Mouse (Mus musculus): ENCODE data around the gene Tnfaip8l2. TPM values are rescaled to one million over a fixed set of nuclear protein-coding genes. Genes with fewer than 3 reads are reported as not detected.
A peak's percentile ranks its signal among the peaks of the same experiment; 100 is the strongest.

The Tnfaip8l2 gene
- 2.8 and 3.1 TPM in 2 replicates for polyA plus RNA-seq (2015; fragmentation: Nextera tagmentation; extraction: Ambion mirVana)

- H3K36me3 ChIP-seq = peaks cover 29% of the 10 kb centered on the region
- H3K27me3 ChIP-seq = no peaks in the 10 kb centered on the region
- H3K9me3 ChIP-seq = no peaks in the 10 kb centered on the region
- no peak within 1 kb of the TSS for H3K4me3 ChIP-seq
- ATAC-seq (ENCODE audit: low FRiP score) = 0 out of 2 replicates have a peak, but pooled peaks have one; percentile 41
- no peak within 1 kb of the TSS for H3K27ac ChIP-seq
- WGBS = 84% methylated on average over 10 of the region's 10 CpGs
- H3K9ac ChIP-seq = no peak within 1 kb of the TSS
- no peaks in the 10 kb centered on the region for H3K4me1 ChIP-seq (replicated peaks)
- H3K4me2 ChIP-seq = no peak within 1 kb of the TSS
These were observed at the start of gene Tnfaip8l2 for GRCm38 (mm10) chr3:95141952-95142616. Tnfaip8l2 (minus strand) TSS chr3:95142360.

DNA sequence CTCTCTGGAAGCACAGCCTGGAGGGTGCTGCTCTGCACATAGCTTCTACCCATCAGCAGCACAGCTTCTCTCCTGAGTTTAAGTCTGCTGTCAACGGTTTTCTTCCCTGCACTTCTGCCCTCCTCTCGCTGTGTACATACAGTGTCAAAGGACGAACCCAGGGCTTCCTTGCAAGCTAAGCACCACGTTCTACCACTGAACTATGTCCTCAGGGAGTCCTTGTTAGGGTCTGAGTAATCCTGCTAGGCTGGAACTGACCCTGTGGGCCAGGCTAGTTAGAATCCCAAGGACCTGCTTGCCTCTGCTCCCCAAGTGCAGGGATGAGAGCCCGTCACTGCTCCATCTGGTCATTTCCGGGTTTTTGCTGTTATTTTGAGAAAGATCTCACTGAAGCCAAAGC lies 44.7 kb upstream of the Tnfaip8l2 start:
- Histone ChIP-seq H3K9ac (no peak overlapping the region), H3K27me3 (no peaks in the 10 kb centered on the region), H3K4me3 (no peak overlapping the region), H3K4me1 (replicated peaks) (no peaks in the 10 kb centered on the region), H3K27ac (no peak overlapping the region), H3K4me2 (no peak overlapping the region), H3K36me3 (peaks cover 69% of the 10 kb centered on the region), H3K9me3 (no peaks in the 10 kb centered on the region)
- 93% methylated on average over 6 of the region's 6 CpGs for WGBS
- ATAC-seq (ENCODE audit: low FRiP score) = no peak

DNA sequence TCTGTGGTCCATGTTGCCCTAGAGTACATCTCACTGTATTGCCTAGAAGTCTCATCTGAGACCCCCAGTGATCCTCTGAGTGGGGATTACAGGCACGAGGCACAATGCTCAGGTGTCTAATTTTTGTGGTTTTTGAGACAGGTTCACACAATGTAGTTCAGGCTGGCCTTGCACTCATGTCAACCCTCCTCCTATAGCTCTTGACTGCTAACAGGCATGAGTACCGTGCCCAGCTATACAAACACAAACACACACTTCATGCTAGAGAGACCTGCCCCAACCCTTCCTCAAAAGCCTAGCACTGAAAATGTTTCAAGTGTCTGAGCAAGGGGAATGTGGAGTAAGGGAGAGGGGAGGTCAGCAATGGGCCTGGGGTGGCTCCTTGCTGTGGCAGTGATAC lies 43.9 kb upstream of the Tnfaip8l2 start:
- Histone ChIP-seq H3K9me3 (no peaks in the 10 kb centered on the region), H3K9ac (no peak overlapping the region), H3K27me3 (no peaks in the 10 kb centered on the region), H3K4me1 (replicated peaks) (no peaks in the 10 kb centered on the region), H3K36me3 (peaks cover 69% of the 10 kb centered on the region), H3K27ac (no peak overlapping the region), H3K4me2 (no peak overlapping the region), H3K4me3 (no peak overlapping the region)
- WGBS = 91% methylated on average over 2 of the region's 2 CpGs
- no peak for ATAC-seq (ENCODE audit: low FRiP score)

GRCm38 (mm10) chr3:95184796-95185577 lies 42.8 kb upstream of the Tnfaip8l2 start:
- Histone ChIP-seq H3K27me3 (no peaks in the 10 kb centered on the region), H3K4me3 (no peak overlapping the region), H3K4me1 (replicated peaks) (no peaks in the 10 kb centered on the region), H3K27ac (no peak overlapping the region), H3K9me3 (no peaks in the 10 kb centered on the region), H3K4me2 (no peak overlapping the region), H3K9ac (no peak overlapping the region), H3K36me3 (peaks cover 64% of the 10 kb centered on the region)
- ATAC-seq (ENCODE audit: low FRiP score) = no peak
- WGBS = 96% methylated on average over 9 of the region's 9 CpGs

GRCm38 (mm10) chr3:95181841-95182240 lies 39.7 kb upstream of the Tnfaip8l2 start:
- Histone ChIP-seq H3K36me3 (peaks cover 32% of the 10 kb centered on the region), H3K4me1 (replicated peaks) (no peaks in the 10 kb centered on the region), H3K4me2 (no peak overlapping the region), H3K27ac (no peak overlapping the region), H3K9ac (no peak overlapping the region), H3K9me3 (no peaks in the 10 kb centered on the region), H3K4me3 (no peak overlapping the region), H3K27me3 (no peaks in the 10 kb centered on the region)
- ATAC-seq (ENCODE audit: low FRiP score) = no peak
- WGBS = 67% methylated on average over 1 of the region's 1 CpGs

DNA sequence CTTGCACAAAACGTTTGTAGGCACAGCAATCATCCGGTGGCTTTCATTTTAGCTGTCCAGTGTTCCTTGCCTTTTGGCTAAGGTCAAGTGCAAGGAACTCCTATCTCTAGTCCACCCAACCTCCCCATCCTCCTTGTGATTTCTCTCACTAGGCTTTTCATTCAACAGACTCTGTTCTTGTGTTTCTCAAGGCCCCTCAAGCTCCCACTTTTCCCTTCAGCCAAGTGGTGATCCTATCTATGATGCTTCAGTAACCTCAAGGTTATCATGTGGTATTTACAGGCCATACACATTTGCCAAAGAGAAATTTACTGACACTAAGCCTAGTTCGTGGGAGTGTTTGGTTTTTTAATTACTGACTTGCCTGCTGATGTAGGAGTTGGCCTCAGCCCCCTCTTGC lies 37.7 kb upstream of the Tnfaip8l2 start:
- WGBS = 71% methylated on average over 3 of the region's 3 CpGs
- Histone ChIP-seq H3K27ac (no peak overlapping the region), H3K4me1 (replicated peaks) (no peaks in the 10 kb centered on the region), H3K9me3 (no peaks in the 10 kb centered on the region), H3K4me2 (no peak overlapping the region), H3K36me3 (peaks cover 20% of the 10 kb centered on the region), H3K9ac (no peak overlapping the region), H3K4me3 (no peak overlapping the region), H3K27me3 (no peaks in the 10 kb centered on the region)
- ATAC-seq (ENCODE audit: low FRiP score) = no peak

DNA sequence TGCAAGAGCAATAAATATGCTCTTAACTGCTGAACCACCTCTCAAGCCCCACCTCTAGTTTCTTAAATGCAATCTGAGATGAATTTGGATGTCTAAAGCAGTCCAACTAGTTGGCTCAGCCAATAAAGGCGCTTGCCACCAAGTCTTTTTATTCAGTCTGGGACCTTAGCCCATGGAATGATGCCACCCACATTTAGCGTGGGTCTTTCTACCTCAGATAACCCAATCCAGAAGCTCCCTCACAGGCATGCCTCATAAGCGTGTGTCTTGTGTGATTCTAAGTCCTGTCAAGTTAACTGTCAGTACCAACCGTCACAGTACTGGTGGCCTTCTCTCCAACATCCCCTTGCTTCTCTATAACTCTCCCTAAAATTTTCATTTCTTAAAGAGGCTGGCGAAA lies 36.8 kb upstream of the Tnfaip8l2 start:
- no peak overlapping the region for H3K9ac ChIP-seq
- H3K36me3 ChIP-seq = peaks cover 14% of the 10 kb centered on the region
- H3K4me1 ChIP-seq (replicated peaks) = peaks cover 2% of the 10 kb centered on the region
- H3K4me2 ChIP-seq = no peak overlapping the region
- WGBS = 92% methylated on average over 5 of the region's 5 CpGs
- H3K4me3 ChIP-seq = no peak overlapping the region
- no peaks in the 10 kb centered on the region for H3K27me3 ChIP-seq
- H3K27ac ChIP-seq = no peak overlapping the region
- no peaks in the 10 kb centered on the region for H3K9me3 ChIP-seq
- no peak for ATAC-seq (ENCODE audit: low FRiP score)

DNA sequence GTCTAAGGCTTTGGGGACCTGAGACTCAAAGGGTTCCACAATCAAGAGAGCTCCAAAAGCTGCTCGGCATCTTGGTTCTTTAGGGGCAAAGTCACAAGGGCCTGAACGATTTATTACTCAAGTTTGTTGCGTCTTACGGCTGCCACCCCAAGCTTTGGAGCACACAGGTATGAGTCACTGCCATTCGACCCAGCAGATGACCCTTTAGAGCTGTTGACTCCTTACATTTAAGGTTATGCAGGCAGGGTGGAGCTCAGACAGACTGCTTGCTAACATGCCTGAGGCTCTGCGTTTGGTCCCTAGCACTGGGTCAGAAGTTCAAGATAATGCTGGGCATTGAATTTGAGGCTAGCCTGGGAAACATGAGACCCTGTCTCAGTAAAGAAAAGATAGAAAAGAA lies 35.4 kb upstream of the Tnfaip8l2 start:
- H3K27ac ChIP-seq = no peak overlapping the region
- ATAC-seq (ENCODE audit: low FRiP score) = no peak
- peaks cover 16% of the 10 kb centered on the region for H3K36me3 ChIP-seq
- peaks cover 7% of the 10 kb centered on the region for H3K27me3 ChIP-seq
- no peaks in the 10 kb centered on the region for H3K9me3 ChIP-seq
- H3K9ac ChIP-seq = no peak overlapping the region
- 81% methylated on average over 6 of the region's 6 CpGs for WGBS
- no peak overlapping the region for H3K4me3 ChIP-seq
- no peak overlapping the region for H3K4me2 ChIP-seq
- peaks cover 16% of the 10 kb centered on the region for H3K4me1 ChIP-seq (replicated peaks)

DNA sequence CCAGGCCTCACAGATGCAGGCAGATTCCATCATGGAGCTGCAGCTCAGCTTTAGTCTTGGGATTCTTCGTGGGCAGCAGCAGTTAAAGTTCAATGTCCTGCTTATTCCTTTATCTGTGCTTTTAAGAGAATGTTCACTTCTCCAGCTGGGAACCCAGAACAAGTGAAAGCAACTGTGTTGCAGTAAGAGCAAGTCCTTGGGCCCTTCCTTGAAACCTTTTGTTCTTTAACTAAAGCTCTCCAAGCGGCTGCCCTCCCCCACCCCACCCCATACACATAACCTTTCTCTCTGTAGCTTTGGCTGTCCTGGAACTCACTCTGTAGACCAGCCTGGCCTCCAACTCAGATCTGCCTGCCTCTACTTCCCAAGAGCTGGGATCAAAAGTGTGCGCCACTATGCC lies 34.3 kb upstream of the Tnfaip8l2 start:
- Histone ChIP-seq H3K4me3 (no peak overlapping the region), H3K4me2 (no peak overlapping the region), H3K27ac (no peak overlapping the region), H3K36me3 (peaks cover 27% of the 10 kb centered on the region), H3K27me3 (peaks cover 18% of the 10 kb centered on the region), H3K9ac (no peak overlapping the region), H3K9me3 (no peaks in the 10 kb centered on the region), H3K4me1 (replicated peaks) (peaks cover 21% of the 10 kb centered on the region)
- WGBS = 66% methylated on average over 3 of the region's 3 CpGs
- no peak for ATAC-seq (ENCODE audit: low FRiP score)

DNA sequence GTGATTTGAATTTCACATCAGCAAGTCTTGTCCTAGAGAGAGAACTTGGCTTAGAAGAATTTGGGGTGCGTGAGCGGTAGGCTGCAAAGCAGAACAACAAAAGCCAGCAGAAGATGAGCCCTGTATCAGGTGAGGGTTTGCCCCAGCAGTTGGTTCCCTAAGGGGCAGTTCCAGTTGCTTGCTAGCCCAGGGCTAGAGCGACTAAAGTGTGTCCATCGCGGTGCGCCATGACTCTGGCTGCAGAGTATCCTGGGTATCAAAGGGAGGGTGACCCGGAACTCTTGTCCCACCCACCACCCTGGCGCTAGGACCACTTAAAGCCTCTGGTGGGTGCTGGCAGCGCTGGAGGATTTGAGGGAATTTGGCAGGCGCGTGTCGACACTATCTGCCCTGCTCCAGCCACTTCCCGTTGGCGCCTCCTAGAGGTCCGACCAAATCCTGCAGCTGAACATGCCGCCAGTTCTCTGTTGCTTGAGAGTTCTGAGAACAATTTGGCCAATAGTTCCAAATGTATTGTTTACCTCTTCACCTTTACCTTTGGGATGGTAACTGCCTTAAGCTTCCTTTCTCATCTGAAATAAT lies 31.9 kb upstream of the Tnfaip8l2 start:
- ATAC-seq (ENCODE audit: low FRiP score) = peak; percentile 33; the same call in 1 of the 2 replicates
- peaks cover 42% of the 10 kb centered on the region for H3K27me3 ChIP-seq
- no peak overlapping the region for H3K9ac ChIP-seq
- 5% methylated on average over 16 of the region's 16 CpGs for WGBS
- H3K27ac ChIP-seq = 0 out of 2 replicates have a peak overlapping the region, but pooled peaks have one; percentile 26
- peaks cover 21% of the 10 kb centered on the region for H3K4me1 ChIP-seq (replicated peaks)
- H3K36me3 ChIP-seq = peaks cover 48% of the 10 kb centered on the region
- peak overlapping the region; percentile 43; the same call in 1 of the 2 replicates for H3K4me2 ChIP-seq
- no peak overlapping the region for H3K4me3 ChIP-seq
- H3K9me3 ChIP-seq = no peaks in the 10 kb centered on the region

- 6% methylated on average over 54 of the region's 58 CpGs for WGBS
- 0 out of 2 replicates have a peak, but pooled peaks have one; percentile 9 for ATAC-seq (ENCODE audit: low FRiP score)
- H3K4me3 ChIP-seq = peak overlapping the region; percentile 15
- H3K4me1 ChIP-seq (replicated peaks) = peaks cover 21% of the 10 kb centered on the region
- H3K4me2 ChIP-seq = peak overlapping the region; percentile 43
- H3K36me3 ChIP-seq = peaks cover 55% of the 10 kb centered on the region
- peaks cover 49% of the 10 kb centered on the region for H3K27me3 ChIP-seq
- H3K27ac ChIP-seq = no peak overlapping the region
- H3K9ac ChIP-seq = peak overlapping the region; percentile 66
- H3K9me3 ChIP-seq = no peaks in the 10 kb centered on the region
These were observed 31.2 kb upstream of the Tnfaip8l2 start for GRCm38 (mm10) chr3:95173256-95173949.
